Mouse (Mus musculus) erythroblast, embryonic 14.5 days (primary cell): ENCODE data around the gene Slc51a.

Experiments used
- GATA1 ChIP-seq: IDR thresholded peaks from 2 replicates; pipeline ENCODE4 v1.6.1; 2012; ENCODE audit warnings: low read length, inconsistent platforms, mixed read lengths
- TAL1 ChIP-seq: IDR thresholded peaks from 3 replicates; pipeline ENCODE4 v1.6.1; 2012; ENCODE audit warnings: low read length, inconsistent platforms, mixed read lengths

GRCm38 (mm10) chr16:32508506-32509065 lies 20.9 kb upstream of the Slc51a start:
- no peak for TF ChIP-seq GATA1
- TF ChIP-seq TAL1, result no peak
